Mouse (Mus musculus): ENCODE results near the gene 1810010D01Rik. TPM values are rescaled to one million over a fixed set of nuclear protein-coding genes. Genes with fewer than 3 reads are reported as not detected.

The 1810010D01Rik gene
- polyA plus RNA-seq, 1 experiment from 2014 or later, result not detected

GRCm38 (mm10) chr7:145239736-145240505 is 32.0 kb upstream of the 1810010D01Rik start:
- peak overlapping the region; percentile 49 for H3K27ac ChIP-seq (ENCODE audit: low read length)
- ATAC-seq (ENCODE audit: low read depth), result peak; percentile 53
- WGBS, result 47% methylated on average over 8 of the region's 8 CpGs
- peaks cover 17% of the 10 kb centered on the region for H3K4me1 ChIP-seq (replicated peaks; ENCODE audit: control insufficient read depth, insufficient read depth, low read length)
- no peaks in the 10 kb centered on the region for H3K36me3 ChIP-seq (ENCODE audit: control insufficient read depth, insufficient read depth, low read length)
- no peak overlapping the region for H3K4me2 ChIP-seq (ENCODE audit: low read depth, low read length)
- H3K27me3 ChIP-seq (ENCODE audit: control insufficient read depth, insufficient read depth, low read depth, low read length), result no peaks in the 10 kb centered on the region
- H3K4me3 ChIP-seq (ENCODE audit: low read length), result no peak overlapping the region
- no peak overlapping the region for H3K9ac ChIP-seq (ENCODE audit: low read length)
- H3K9me3 ChIP-seq (ENCODE audit: control insufficient read depth, low read length), result no peaks in the 10 kb centered on the region

- Histone ChIP-seq H3K9me3 (ENCODE audit: control insufficient read depth, low read length) (no peaks in the 10 kb centered on the region), H3K36me3 (ENCODE audit: control insufficient read depth, insufficient read depth, low read length) (no peaks in the 10 kb centered on the region), H3K4me1 (replicated peaks; ENCODE audit: control insufficient read depth, insufficient read depth, low read length) (peaks cover 17% of the 10 kb centered on the region), H3K27me3 (ENCODE audit: control insufficient read depth, insufficient read depth, low read depth, low read length) (no peaks in the 10 kb centered on the region), H3K4me2 (ENCODE audit: low read depth, low read length) (no peak overlapping the region), H3K4me3 (ENCODE audit: low read length) (no peak overlapping the region), H3K27ac (ENCODE audit: low read length) (peak overlapping the region; percentile 49; the same call in 1 of the 2 replicates), H3K9ac (ENCODE audit: low read length) (no peak overlapping the region; the same call in 1 of the 2 replicates)
- 36% methylated on average over 6 of the region's 6 CpGs for WGBS
- no peak for ATAC-seq (ENCODE audit: low read depth)
Observed at GRCm38 (mm10) chr7:145239145-145239544, 31.2 kb upstream of the 1810010D01Rik start.

- Histone ChIP-seq H3K36me3 (ENCODE audit: control insufficient read depth, insufficient read depth, low read length) (no peaks in the 10 kb centered on the region), H3K27me3 (ENCODE audit: control insufficient read depth, insufficient read depth, low read depth, low read length) (no peaks in the 10 kb centered on the region), H3K4me2 (ENCODE audit: low read depth, low read length) (no peak overlapping the region), H3K9me3 (ENCODE audit: control insufficient read depth, low read length) (no peaks in the 10 kb centered on the region), H3K4me1 (replicated peaks; ENCODE audit: control insufficient read depth, insufficient read depth, low read length) (peaks cover 17% of the 10 kb centered on the region), H3K9ac (ENCODE audit: low read length) (no peak overlapping the region), H3K4me3 (ENCODE audit: low read length) (no peak overlapping the region), H3K27ac (ENCODE audit: low read length) (no peak overlapping the region)
- ATAC-seq (ENCODE audit: low read depth), result no peak
- WGBS, result 74% methylated on average over 10 of the region's 10 CpGs
Observed at GRCm38 (mm10) chr7:145234841-145235790, 27.2 kb upstream of the 1810010D01Rik start.

- ATAC-seq (ENCODE audit: low read depth), result peak; percentile 75
- H3K4me2 ChIP-seq (ENCODE audit: low read depth, low read length), result no peak overlapping the region
- H3K9me3 ChIP-seq (ENCODE audit: control insufficient read depth, low read length), result no peaks in the 10 kb centered on the region
- H3K27me3 ChIP-seq (ENCODE audit: control insufficient read depth, insufficient read depth, low read depth, low read length), result no peaks in the 10 kb centered on the region
- H3K4me3 ChIP-seq (ENCODE audit: low read length), result no peak overlapping the region
- no peaks in the 10 kb centered on the region for H3K36me3 ChIP-seq (ENCODE audit: control insufficient read depth, insufficient read depth, low read length)
- no peak overlapping the region for H3K9ac ChIP-seq (ENCODE audit: low read length)
- H3K4me1 ChIP-seq (replicated peaks; ENCODE audit: control insufficient read depth, insufficient read depth, low read length), result peaks cover 3% of the 10 kb centered on the region; the same call in 1 of the 2 replicates
- H3K27ac ChIP-seq (ENCODE audit: low read length), result peak overlapping the region; percentile 36
- 53% methylated on average over 9 of the region's 9 CpGs for WGBS
Observed at GRCm38 (mm10) chr7:145231659-145232058, 23.7 kb upstream of the 1810010D01Rik start.

GRCm38 (mm10) chr7:145226641-145227040 is 18.7 kb upstream of the 1810010D01Rik start:
- no peaks in the 10 kb centered on the region for H3K36me3 ChIP-seq (ENCODE audit: control insufficient read depth, insufficient read depth, low read length)
- H3K27me3 ChIP-seq (ENCODE audit: control insufficient read depth, insufficient read depth, low read depth, low read length), result no peaks in the 10 kb centered on the region
- H3K4me3 ChIP-seq (ENCODE audit: low read length), result no peak overlapping the region
- 88% methylated on average over 6 of the region's 6 CpGs for WGBS
- H3K9ac ChIP-seq (ENCODE audit: low read length), result no peak overlapping the region
- no peak for ATAC-seq (ENCODE audit: low read depth)
- no peak overlapping the region for H3K27ac ChIP-seq (ENCODE audit: low read length)
- no peaks in the 10 kb centered on the region for H3K9me3 ChIP-seq (ENCODE audit: control insufficient read depth, low read length)
- H3K4me2 ChIP-seq (ENCODE audit: low read depth, low read length), result no peak overlapping the region
- H3K4me1 ChIP-seq (replicated peaks; ENCODE audit: control insufficient read depth, insufficient read depth, low read length), result peaks cover 15% of the 10 kb centered on the region

- no peaks in the 10 kb centered on the region for H3K36me3 ChIP-seq (ENCODE audit: control insufficient read depth, insufficient read depth, low read length)
- no peak for ATAC-seq (ENCODE audit: low read depth)
- H3K27ac ChIP-seq (ENCODE audit: low read length), result no peak overlapping the region
- no peak overlapping the region for H3K4me2 ChIP-seq (ENCODE audit: low read depth, low read length)
- 77% methylated on average over 6 of the region's 6 CpGs for WGBS
- H3K4me3 ChIP-seq (ENCODE audit: low read length), result no peak overlapping the region
- no peaks in the 10 kb centered on the region for H3K27me3 ChIP-seq (ENCODE audit: control insufficient read depth, insufficient read depth, low read depth, low read length)
- peaks cover 15% of the 10 kb centered on the region for H3K4me1 ChIP-seq (replicated peaks; ENCODE audit: control insufficient read depth, insufficient read depth, low read length)
- no peak overlapping the region for H3K9ac ChIP-seq (ENCODE audit: low read length)
- H3K9me3 ChIP-seq (ENCODE audit: control insufficient read depth, low read length), result no peaks in the 10 kb centered on the region
Observed at GRCm38 (mm10) chr7:145225626-145226025, 17.7 kb upstream of the 1810010D01Rik start.

GRCm38 (mm10) chr7:145221841-145222689 is 14.1 kb upstream of the 1810010D01Rik start:
- Histone ChIP-seq H3K27me3 (ENCODE audit: control insufficient read depth, insufficient read depth, low read depth, low read length) (no peaks in the 10 kb centered on the region), H3K9ac (ENCODE audit: low read length) (0 out of 2 replicates have a peak overlapping the region, but pooled peaks have one; percentile 29), H3K27ac (ENCODE audit: low read length) (peak overlapping the region; percentile 77), H3K4me3 (ENCODE audit: low read length) (no peak overlapping the region), H3K4me1 (replicated peaks; ENCODE audit: control insufficient read depth, insufficient read depth, low read length) (peaks cover 14% of the 10 kb centered on the region), H3K9me3 (ENCODE audit: control insufficient read depth, low read length) (no peaks in the 10 kb centered on the region), H3K36me3 (ENCODE audit: control insufficient read depth, insufficient read depth, low read length) (no peaks in the 10 kb centered on the region), H3K4me2 (ENCODE audit: low read depth, low read length) (no peak overlapping the region)
- ATAC-seq (ENCODE audit: low read depth), result peak; percentile 95
- WGBS, result 3% methylated on average over 2 of the region's 2 CpGs

GRCm38 (mm10) chr7:145221346-145221745 is 13.4 kb upstream of the 1810010D01Rik start:
- H3K4me3 ChIP-seq (ENCODE audit: low read length), result no peak overlapping the region
- H3K27me3 ChIP-seq (ENCODE audit: control insufficient read depth, insufficient read depth, low read depth, low read length), result no peaks in the 10 kb centered on the region
- H3K9me3 ChIP-seq (ENCODE audit: control insufficient read depth, low read length), result no peaks in the 10 kb centered on the region
- peaks cover 16% of the 10 kb centered on the region for H3K4me1 ChIP-seq (replicated peaks; ENCODE audit: control insufficient read depth, insufficient read depth, low read length)
- ATAC-seq (ENCODE audit: low read depth), result no peak
- 0 out of 2 replicates have a peak overlapping the region, but pooled peaks have one; percentile 29 for H3K9ac ChIP-seq (ENCODE audit: low read length)
- H3K27ac ChIP-seq (ENCODE audit: low read length), result peak overlapping the region; percentile 77
- 57% methylated on average over 2 of the region's 2 CpGs for WGBS
- H3K36me3 ChIP-seq (ENCODE audit: control insufficient read depth, insufficient read depth, low read length), result no peaks in the 10 kb centered on the region
- H3K4me2 ChIP-seq (ENCODE audit: low read depth, low read length), result no peak overlapping the region

All from lung, embryonic 16.5 days (tissue).